Mouse (Mus musculus) myocyte (in vitro differentiated cells): Measurements from ENCODE around the gene Cracr2a. TPM values are rescaled to one million over a fixed set of nuclear protein-coding genes. Genes with fewer than 3 reads are reported as not detected.
"Not testable (repeated sequence)": the region's sequence is repeated elsewhere in the genome, so short reads cannot be mapped to it uniquely, and the experiment has no call there.

Experiments
- H3K27me3 ChIP-seq: one replicate; pipeline ENCODE4 v1.6.1; 2011; ENCODE audit not compliant: control insufficient read depth, insufficient read depth, insufficient read length
- H3K36me3 ChIP-seq: one replicate; pipeline ENCODE4 v1.6.1; 2011; ENCODE audit not compliant: control insufficient read depth, insufficient read depth
- H3K4me2 ChIP-seq: one replicate; pipeline ENCODE4 v1.6.1; 2011; ENCODE audit warnings: low read depth, control low read depth
- H3K4me3 ChIP-seq: one replicate; pipeline ENCODE4 v1.5.1; 2011; ENCODE audit warnings: mild to moderate bottlenecking, control low read depth, moderate library complexity
- H3K79me2 ChIP-seq: one replicate; pipeline ENCODE4 v1.6.1; 2011; ENCODE audit not compliant: control insufficient read depth, insufficient read depth
- H3ac ChIP-seq: one replicate; pipeline ENCODE4 v1.6.1; 2011; ENCODE audit not compliant: control insufficient read depth, insufficient read length
- CEBPB ChIP-seq: IDR thresholded peaks from 2 replicates; pipeline ENCODE4 v1.6.1; 2011; ENCODE audit warnings: mild to moderate bottlenecking, moderate library complexity; ENCODE audit not compliant: poor library complexity, insufficient read depth, severe bottlenecking
- E2F4 ChIP-seq: IDR thresholded peaks from one replicate; pipeline ENCODE4 v1.6.1; 2011; ENCODE audit warnings: mild to moderate bottlenecking, control low read depth, moderate library complexity; ENCODE audit not compliant: insufficient read depth
- MAX ChIP-seq: IDR thresholded peaks from one replicate; pipeline ENCODE4 v1.6.1; 2011; ENCODE audit warnings: low read depth, mild to moderate bottlenecking, control low read depth
- MYOD1 ChIP-seq, 3 experiments: IDR thresholded peaks; one replicate each; pipeline ENCODE4 v1.6.1; 2011; ENCODE audit warnings: control low read depth in 2 of 3, low read depth in 2 of 3, mild to moderate bottlenecking in 2 of 3, moderate library complexity in 1 of 3; ENCODE audit not compliant: insufficient read length in 2 of 3, control insufficient read depth in 1 of 3
- MYOG ChIP-seq, 3 experiments: IDR thresholded peaks; one replicate each; pipeline ENCODE4 v1.6.1; 2011; ENCODE audit warnings: control low read depth in 2 of 3, low read depth in 2 of 3, mild to moderate bottlenecking in 2 of 3; ENCODE audit not compliant: insufficient read length in 2 of 3, control insufficient read depth in 1 of 3, insufficient read depth in 1 of 3
- POLR2A ChIP-seq: IDR thresholded peaks from one replicate; pipeline ENCODE4 v1.6.1; 2011; ENCODE audit warnings: low read depth, mild to moderate bottlenecking, control low read depth, moderate library complexity; ENCODE audit not compliant: insufficient read length
- POLR2AphosphoS2 ChIP-seq: IDR thresholded peaks from one replicate; pipeline ENCODE4 v1.6.1; 2011; ENCODE audit warnings: low read depth, control low read depth; ENCODE audit not compliant: insufficient read length
- REST ChIP-seq: IDR thresholded peaks from one replicate; pipeline ENCODE4 v1.6.1; 2011; ENCODE audit warnings: mild to moderate bottlenecking, control low read depth, moderate library complexity; ENCODE audit not compliant: insufficient read depth, insufficient read length
- SRF ChIP-seq: IDR thresholded peaks from one replicate; pipeline ENCODE4 v1.6.1; 2011; ENCODE audit warnings: low read depth; ENCODE audit not compliant: control insufficient read depth, insufficient read length
- TCF12 ChIP-seq: IDR thresholded peaks from one replicate; pipeline ENCODE4 v1.6.1; 2011; ENCODE audit warnings: mild to moderate bottlenecking, control low read depth; ENCODE audit not compliant: poor library complexity, insufficient read depth, severe bottlenecking
- TCF3 ChIP-seq: IDR thresholded peaks from one replicate; pipeline ENCODE4 v1.6.1; 2011; ENCODE audit warnings: low read depth, control low read depth; ENCODE audit not compliant: insufficient read length
- USF1 ChIP-seq: IDR thresholded peaks from one replicate; pipeline ENCODE4 v1.6.1; 2011; ENCODE audit warnings: low read depth, mild to moderate bottlenecking, control low read depth, moderate library complexity
- polyA plus RNA-seq: library from polyadenylated mRNA; unstranded; fragments of >200 nt; fragmentation: generic; extraction: Trizol; gene quantifications from one replicate; pipeline ENCODE4 v1.2.1, GENCODE M21; 2012; ENCODE audit warnings: missing spikeins

Gene Cracr2a
- polyA plus RNA-seq = not detected

GRCm38 (mm10) chr6:127561231-127562020 lies at the start of gene Cracr2a:
Gene Cracr2a, plus strand, starts transcription at chr6:127561338.
- no peaks in the 10 kb centered on the region for H3K36me3 ChIP-seq
- H3K79me2 ChIP-seq = no peaks in the 10 kb centered on the region
- no peak for TF ChIP-seq SRF
- no peak for TF ChIP-seq POLR2A
- no peak for TF ChIP-seq CEBPB
- no peak for TF ChIP-seq USF1
- TF ChIP-seq E2F4 = no peak
- TF ChIP-seq MYOD1 (IDR thresholded peaks at IDR 0.05; ENCODE audit: control insufficient read depth in 1 of 3, insufficient read length in 2 of 3, low read depth in 2 of 3) = no peak
- TF ChIP-seq REST = no peak
- no peak for TF ChIP-seq MAX
- TF ChIP-seq POLR2AphosphoS2 = no peak
- no peak for TF ChIP-seq MYOG (IDR thresholded peaks at IDR 0.05; ENCODE audit: control insufficient read depth in 1 of 3, insufficient read depth in 1 of 3, insufficient read length in 2 of 3, low read depth in 2 of 3)
- no peak for TF ChIP-seq TCF12
- TF ChIP-seq TCF3 = no peak
- H3K4me3 ChIP-seq = no peak within 1 kb of the TSS
- peaks cover 4% of the 10 kb centered on the region for H3K27me3 ChIP-seq
- no peak within 1 kb of the TSS for H3ac ChIP-seq
- H3K4me2 ChIP-seq = no peak within 1 kb of the TSS

DNA sequence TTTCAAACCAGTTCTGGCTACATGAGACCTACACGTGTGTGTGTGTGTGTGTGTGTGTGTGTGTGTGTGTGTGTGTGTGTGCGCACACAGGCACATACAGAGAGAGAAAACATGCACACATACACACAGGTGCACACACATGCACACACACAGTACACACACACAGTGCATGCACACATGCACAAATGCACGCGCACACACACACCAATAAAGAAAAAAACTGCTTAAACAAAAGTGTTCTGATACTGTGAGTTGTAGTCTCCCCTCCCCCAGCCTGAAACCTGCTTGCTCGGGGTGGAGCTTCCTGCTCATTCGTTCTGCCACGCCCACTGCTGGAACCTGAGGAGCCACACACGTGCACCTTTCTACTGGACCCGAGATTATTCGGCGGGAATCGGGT lies 47.4 kb upstream of the Cracr2a start:
- not testable (repeated sequence) for H3K4me3 ChIP-seq

DNA sequence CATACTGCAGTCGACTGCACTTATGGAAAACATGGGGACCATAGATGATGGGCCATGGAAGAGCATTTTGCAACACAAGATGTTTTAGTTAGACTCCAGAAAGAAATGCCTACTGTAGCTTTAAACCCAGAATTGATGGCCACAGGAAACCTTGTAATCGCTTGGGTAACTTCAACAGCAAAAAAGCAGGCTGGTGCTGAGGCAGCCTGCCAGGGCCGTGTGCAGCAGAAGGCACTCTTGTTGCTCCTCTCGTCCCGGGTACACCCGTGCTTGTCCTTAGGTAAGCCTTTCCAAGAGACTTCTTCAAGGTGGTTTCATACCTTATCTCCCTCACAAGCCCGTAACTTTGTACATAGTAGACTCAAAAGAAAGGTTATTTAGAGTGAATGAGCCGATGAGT lies 40.0 kb upstream of the Cracr2a start:
- Histone ChIP-seq H3K4me2 (no peak overlapping the region), H3K79me2 (no peaks in the 10 kb centered on the region), H3K36me3 (no peaks in the 10 kb centered on the region), H3ac (no peak overlapping the region), H3K4me3 (no peak overlapping the region), H3K27me3 (no peaks in the 10 kb centered on the region)
- TF ChIP-seq MYOG (IDR thresholded peaks at IDR 0.05; ENCODE audit: control insufficient read depth in 1 of 3, insufficient read depth in 1 of 3, insufficient read length in 2 of 3, low read depth in 2 of 3) (no peak), TCF3 (no peak), MAX (no peak), TCF12 (no peak), POLR2A (no peak), USF1 (no peak), REST (no peak), CEBPB (no peak), SRF (no peak), MYOD1 (IDR thresholded peaks at IDR 0.05; ENCODE audit: control insufficient read depth in 1 of 3, insufficient read length in 2 of 3, low read depth in 2 of 3) (no peak), E2F4 (no peak), POLR2AphosphoS2 (no peak)

More for the DNA sequence above, 47.4 kb upstream of the Cracr2a start:
- H3K27me3 ChIP-seq, H3ac ChIP-seq, H3K4me2 ChIP-seq, H3K79me2 ChIP-seq, H3K36me3 ChIP-seq: not testable (repeated sequence)

DNA sequence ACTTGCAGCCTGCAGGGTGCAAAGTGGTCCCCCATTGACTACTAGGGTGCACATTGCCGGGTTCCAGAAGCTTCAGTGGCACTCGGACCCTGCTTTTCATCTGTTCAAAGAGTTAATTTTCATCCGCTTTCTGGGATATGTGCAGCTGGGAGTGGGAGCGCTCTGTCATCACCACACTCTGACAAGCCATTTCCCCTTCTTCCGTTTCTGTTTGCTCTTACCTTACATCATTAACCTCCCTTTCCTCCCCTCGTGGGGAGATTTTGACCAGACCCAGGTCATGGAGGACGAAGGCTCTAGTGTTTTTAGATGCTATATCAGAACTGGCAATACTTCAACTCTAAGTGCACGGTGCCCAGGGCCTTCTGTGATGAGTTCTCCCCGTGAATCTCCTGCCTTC lies 38.8 kb upstream of the Cracr2a start:
- Histone ChIP-seq H3ac (no peak overlapping the region), H3K4me2 (no peak overlapping the region), H3K36me3 (no peaks in the 10 kb centered on the region), H3K27me3 (no peaks in the 10 kb centered on the region), H3K4me3 (no peak overlapping the region), H3K79me2 (no peaks in the 10 kb centered on the region)
- TF ChIP-seq USF1 (no peak), POLR2AphosphoS2 (no peak), MAX (no peak), TCF3 (no peak), E2F4 (no peak), POLR2A (no peak), CEBPB (no peak), TCF12 (no peak), MYOD1 (IDR thresholded peaks at IDR 0.05; ENCODE audit: control insufficient read depth in 1 of 3, insufficient read length in 2 of 3, low read depth in 2 of 3) (no peak), REST (no peak), MYOG (IDR thresholded peaks at IDR 0.05; ENCODE audit: control insufficient read depth in 1 of 3, insufficient read depth in 1 of 3, insufficient read length in 2 of 3, low read depth in 2 of 3) (no peak), SRF (no peak)
